Mouse (Mus musculus): ENCODE measurements around the gene Ermap.

DNA sequence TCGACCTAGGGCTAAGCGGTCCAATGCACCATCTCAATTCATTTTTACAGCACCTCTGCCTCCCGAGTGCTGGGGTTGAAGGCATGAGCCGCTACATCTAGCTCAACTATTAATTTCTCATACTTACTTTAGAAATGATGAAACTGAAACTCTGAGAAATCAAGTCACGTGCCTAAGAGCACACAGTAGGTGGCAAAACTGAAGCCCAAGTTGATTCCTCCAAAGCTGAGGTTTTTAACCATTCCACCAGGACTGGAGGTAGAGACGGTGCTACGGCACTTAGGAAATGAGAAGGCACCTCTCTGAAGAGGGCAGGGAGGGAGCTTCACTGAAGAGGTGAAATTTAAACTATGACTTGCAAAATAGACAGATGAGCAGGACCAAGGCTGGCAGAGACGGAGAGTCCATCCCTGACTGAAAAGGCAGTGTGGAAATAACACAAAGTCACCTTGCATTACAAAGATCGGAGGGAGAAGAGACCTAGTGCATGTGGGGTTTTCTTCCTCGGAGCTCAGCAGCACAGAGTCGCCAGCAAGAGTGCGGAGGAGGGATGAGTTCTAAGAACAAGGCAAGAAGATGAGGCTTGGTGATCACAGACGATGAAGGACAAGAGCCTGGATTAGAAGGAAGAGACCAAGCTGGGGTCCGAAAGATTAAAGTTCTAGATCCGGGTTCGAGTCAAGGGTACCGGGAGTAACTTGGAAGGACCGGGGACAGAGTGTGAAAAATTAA, 16.7 kb downstream of the Ermap start:
- TF ChIP-seq CTCF (IDR thresholded peaks at IDR 0.05; ENCODE audit: borderline replicate concordance, control insufficient read depth, extremely low read depth, insufficient read depth, low read length, poor library complexity) = no peak
- TF ChIP-seq POLR2A (IDR thresholded peaks at IDR 0.05; ENCODE audit: control insufficient read depth, extremely low read depth, insufficient read depth, low read length, poor library complexity) = no peak

Data from thymus, adult 2 months (tissue).